Mouse (Mus musculus): ENCODE data around the gene U2af1. TPM values are rescaled to one million over a fixed set of nuclear protein-coding genes. Genes with fewer than 3 reads are reported as not detected.

U2af1 gene
- polyA plus RNA-seq, 1 experiment from 2014 or later, result 139 TPM

DNA sequence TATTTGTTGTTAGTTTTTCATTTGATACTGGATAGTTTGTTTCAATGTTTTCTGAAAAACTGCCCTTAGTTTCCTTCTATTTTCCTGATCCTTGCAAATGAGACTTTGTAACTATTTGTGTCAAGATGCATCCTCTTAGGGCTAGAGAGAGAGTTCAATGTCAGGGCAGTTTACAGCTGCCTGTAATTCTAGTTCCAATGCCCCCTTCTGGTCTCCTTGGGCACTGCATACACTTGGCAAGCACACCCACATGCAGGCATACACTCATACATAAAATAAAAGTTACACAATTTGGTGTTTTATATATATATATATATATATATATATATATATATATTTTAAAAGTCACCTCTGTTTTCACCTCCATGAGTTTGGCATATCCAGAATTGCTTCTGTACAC, 4.2 kb upstream of the U2af1 start:
- Histone ChIP-seq H3K27ac (replicated peaks) (no peak overlapping the region), H3K36me3 (replicated peaks) (no peaks in the 10 kb centered on the region), H3K4me3 (replicated peaks) (no peak overlapping the region), H3K9ac (no peak overlapping the region), H3K4me2 (no peak overlapping the region), H3K27me3 (peaks cover 4% of the 10 kb centered on the region; the same call in 1 of the 2 replicates), H3K9me3 (replicated peaks) (no peaks in the 10 kb centered on the region), H3K4me1 (replicated peaks) (peaks cover 13% of the 10 kb centered on the region)
- no peak for ATAC-seq (ENCODE audit: insufficient read depth)

GRCm38 (mm10) chr17:31660661-31661250, 2.1 kb upstream of the U2af1 start:
- WGBS (ENCODE audit: insufficient replicate concordance), result 71% methylated on average over 8 of the region's 8 CpGs

DNA sequence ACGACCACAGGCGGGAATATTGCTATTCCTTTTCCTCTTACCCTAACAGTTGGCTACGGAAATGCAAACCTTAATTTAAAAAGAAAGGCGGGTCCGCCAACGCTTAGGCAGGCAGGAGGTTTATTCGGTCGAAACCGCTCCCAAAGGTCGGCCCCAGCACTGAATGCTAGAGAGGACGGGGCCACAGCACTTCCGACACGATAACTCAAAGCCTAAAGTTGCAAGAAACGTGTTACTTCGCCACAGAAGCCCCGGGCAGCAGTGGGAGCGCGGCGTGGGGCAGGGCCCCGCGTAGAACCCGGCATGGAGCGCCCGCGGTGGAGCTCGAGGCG, 590 bp downstream of the U2af1 start:
- Histone ChIP-seq H3K4me1 (replicated peaks) (peaks cover 53% of the 10 kb centered on the region), H3K27ac (replicated peaks) (peak overlapping the region; percentile 85), H3K27me3 (no peaks in the 10 kb centered on the region), H3K9me3 (replicated peaks) (no peaks in the 10 kb centered on the region), H3K9ac (peak overlapping the region; percentile 91), H3K36me3 (replicated peaks) (peaks cover 40% of the 10 kb centered on the region), H3K4me2 (peak overlapping the region; percentile 93), H3K4me3 (replicated peaks) (peak overlapping the region; percentile 89)
- under 1% methylated on average over 27 of the region's 27 CpGs for WGBS (ENCODE audit: insufficient replicate concordance)
- ATAC-seq (ENCODE audit: insufficient read depth), result peak; percentile 1; the same call in 1 of the 2 replicates

More at GRCm38 (mm10) chr17:31660661-31661250, 2.1 kb upstream of the U2af1 start:
- H3K36me3 ChIP-seq (replicated peaks), result peaks cover 13% of the 10 kb centered on the region
- H3K9ac ChIP-seq, result no peak overlapping the region
- no peaks in the 10 kb centered on the region for H3K9me3 ChIP-seq (replicated peaks)
- no peak for ATAC-seq (ENCODE audit: insufficient read depth)
- no peak overlapping the region for H3K4me2 ChIP-seq
- H3K27me3 ChIP-seq, result peaks cover 3% of the 10 kb centered on the region; the same call in 1 of the 2 replicates
- peaks cover 31% of the 10 kb centered on the region for H3K4me1 ChIP-seq (replicated peaks)
- no peak overlapping the region for H3K4me3 ChIP-seq (replicated peaks)
- H3K27ac ChIP-seq (replicated peaks), result no peak overlapping the region

GRCm38 (mm10) chr17:31657141-31657983, 1.3 kb downstream of the U2af1 start:
- H3K36me3 ChIP-seq (replicated peaks), result peaks cover 47% of the 10 kb centered on the region
- H3K27me3 ChIP-seq, result no peaks in the 10 kb centered on the region
- no peaks in the 10 kb centered on the region for H3K9me3 ChIP-seq (replicated peaks)
- H3K9ac ChIP-seq, result peak overlapping the region; percentile 91
- H3K4me2 ChIP-seq, result peak overlapping the region; percentile 93
- peak overlapping the region; percentile 89 for H3K4me3 ChIP-seq (replicated peaks)
- 39% methylated on average over 12 of the region's 12 CpGs for WGBS (ENCODE audit: insufficient replicate concordance)
- H3K27ac ChIP-seq (replicated peaks), result peak overlapping the region; percentile 85
- peaks cover 55% of the 10 kb centered on the region for H3K4me1 ChIP-seq (replicated peaks)
- no peak for ATAC-seq (ENCODE audit: insufficient read depth)

DNA sequence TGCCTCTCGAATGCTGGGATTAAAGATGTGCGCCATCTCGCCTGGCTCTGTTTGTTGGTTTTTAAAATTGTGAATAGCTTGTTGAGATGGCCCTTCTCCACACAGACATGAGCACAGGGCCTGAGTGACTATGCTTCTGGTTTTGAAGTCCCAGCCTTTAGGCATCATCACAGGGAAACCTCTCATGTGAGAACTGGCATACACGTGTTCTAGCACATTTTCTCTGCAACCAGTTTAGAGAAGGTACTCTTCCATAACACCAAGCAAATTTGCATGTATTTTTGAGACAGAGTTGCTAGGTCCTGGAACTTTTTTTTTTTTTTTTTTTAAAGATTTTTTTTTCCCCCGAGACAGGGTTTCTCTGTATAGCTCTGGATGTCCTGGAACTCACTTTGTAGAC, 2.0 kb downstream of the U2af1 start:
- H3K27ac ChIP-seq (replicated peaks), result 0 out of 2 replicates have a peak overlapping the region, but pooled peaks have one; percentile 85

GRCm38 (mm10) chr17:31655366-31655765, 3.3 kb downstream of the U2af1 start:
- Histone ChIP-seq H3K4me3 (replicated peaks) (no peak overlapping the region), H3K27me3 (no peaks in the 10 kb centered on the region), H3K4me1 (replicated peaks) (peaks cover 58% of the 10 kb centered on the region), H3K9ac (no peak overlapping the region), H3K4me2 (peak overlapping the region; percentile 18; the same call in 1 of the 2 replicates), H3K9me3 (replicated peaks) (no peaks in the 10 kb centered on the region), H3K27ac (replicated peaks) (peak overlapping the region; percentile 49; the same call in 1 of the 2 replicates), H3K36me3 (replicated peaks) (peaks cover 67% of the 10 kb centered on the region)
- WGBS (ENCODE audit: insufficient replicate concordance), result 70% methylated on average over 4 of the region's 4 CpGs
- no peak for ATAC-seq (ENCODE audit: insufficient read depth)

More for the DNA sequence above, 2.0 kb downstream of the U2af1 start:
- H3K27me3 ChIP-seq, result no peaks in the 10 kb centered on the region
- no peak for ATAC-seq (ENCODE audit: insufficient read depth)
- H3K9me3 ChIP-seq (replicated peaks), result no peaks in the 10 kb centered on the region
- H3K4me2 ChIP-seq, result peak overlapping the region; percentile 93
- WGBS (ENCODE audit: insufficient replicate concordance), result 81% methylated on average over 5 of the region's 5 CpGs
- H3K36me3 ChIP-seq (replicated peaks), result peaks cover 54% of the 10 kb centered on the region
- no peak overlapping the region for H3K9ac ChIP-seq
- peaks cover 58% of the 10 kb centered on the region for H3K4me1 ChIP-seq (replicated peaks)
- H3K4me3 ChIP-seq (replicated peaks), result peak overlapping the region; percentile 89; the same call in 1 of the 2 replicates

- no peak overlapping the region for H3K4me3 ChIP-seq (replicated peaks)
- no peak overlapping the region for H3K27ac ChIP-seq (replicated peaks)
- H3K4me1 ChIP-seq (replicated peaks), result peaks cover 46% of the 10 kb centered on the region
- no peak overlapping the region for H3K4me2 ChIP-seq
- H3K9ac ChIP-seq, result no peak overlapping the region
- H3K36me3 ChIP-seq (replicated peaks), result peaks cover 88% of the 10 kb centered on the region
- WGBS (ENCODE audit: insufficient replicate concordance), result 83% methylated on average over 6 of the region's 6 CpGs
- H3K27me3 ChIP-seq, result no peaks in the 10 kb centered on the region
- no peak for ATAC-seq (ENCODE audit: insufficient read depth)
- H3K9me3 ChIP-seq (replicated peaks), result no peaks in the 10 kb centered on the region
Measured at GRCm38 (mm10) chr17:31653277-31653676, 5.4 kb downstream of the U2af1 start.

DNA sequence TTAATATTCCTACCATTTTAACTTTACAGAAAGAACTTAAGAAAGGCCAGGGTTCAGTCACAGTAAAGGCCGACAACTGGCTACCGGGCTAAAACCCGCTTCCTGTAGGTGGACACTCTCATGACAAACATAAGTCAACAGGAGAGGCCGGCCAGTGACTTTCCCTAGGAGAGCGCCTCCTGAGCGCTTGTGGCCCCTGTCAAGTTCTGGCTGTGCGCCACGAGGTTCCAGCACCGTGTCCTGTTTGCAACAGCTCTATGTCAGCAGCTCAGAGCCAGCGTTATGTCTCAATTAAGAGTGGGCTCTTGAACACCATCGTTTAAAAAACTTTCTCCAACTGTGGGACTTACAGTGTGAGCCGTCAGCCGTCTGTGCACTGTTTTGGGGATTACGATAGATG, 6.5 kb downstream of the U2af1 start:
- Histone ChIP-seq H3K9ac (no peak overlapping the region), H3K36me3 (replicated peaks) (peaks cover 98% of the 10 kb centered on the region), H3K27me3 (no peaks in the 10 kb centered on the region), H3K9me3 (replicated peaks) (no peaks in the 10 kb centered on the region), H3K4me1 (replicated peaks) (peaks cover 39% of the 10 kb centered on the region), H3K4me3 (replicated peaks) (no peak overlapping the region), H3K27ac (replicated peaks) (no peak overlapping the region), H3K4me2 (no peak overlapping the region)
- ATAC-seq (ENCODE audit: insufficient read depth), result no peak
- 83% methylated on average over 14 of the region's 14 CpGs for WGBS (ENCODE audit: insufficient replicate concordance)

DNA sequence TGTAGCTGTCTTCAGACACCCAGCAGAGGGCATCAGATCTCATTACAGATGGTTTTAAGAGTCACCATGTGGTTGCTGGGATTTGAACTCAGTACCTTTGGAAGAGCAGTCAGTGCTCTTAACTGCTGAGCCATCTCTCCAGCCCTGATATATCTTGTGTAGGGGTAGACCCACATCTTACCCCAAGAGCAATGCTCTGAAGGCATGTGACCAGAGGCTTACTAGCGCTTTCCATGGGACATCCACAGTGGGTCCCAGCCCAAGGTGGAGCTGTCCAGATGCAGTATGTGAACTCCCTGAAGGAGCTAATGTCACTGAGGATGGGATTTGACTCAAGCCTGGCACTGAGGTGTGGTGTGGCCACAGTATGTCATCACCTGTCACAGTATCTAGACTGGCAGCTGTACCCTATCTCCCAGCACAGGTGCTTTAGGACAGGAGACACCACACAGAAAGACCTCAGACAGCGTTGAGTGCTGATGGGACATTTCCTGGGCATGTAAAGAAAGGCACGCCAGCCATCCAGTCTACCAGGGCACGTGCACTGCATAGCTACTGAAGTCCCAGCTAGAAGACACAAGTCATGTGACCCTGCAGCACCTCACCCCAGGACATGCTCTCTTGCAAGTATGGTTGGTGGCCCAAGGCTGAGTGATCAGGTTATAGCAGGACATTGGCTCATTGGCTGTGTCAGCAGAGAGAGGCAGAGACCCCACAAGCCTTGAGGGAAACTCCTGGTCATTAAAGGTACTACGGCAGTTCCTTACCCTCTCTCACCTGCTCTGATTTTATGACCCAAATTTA, 12.3 kb downstream of the U2af1 start:
- no peak for ATAC-seq (ENCODE audit: insufficient read depth)
- Histone ChIP-seq H3K9me3 (replicated peaks) (no peaks in the 10 kb centered on the region), H3K4me1 (replicated peaks) (no peaks in the 10 kb centered on the region), H3K9ac (no peak overlapping the region), H3K36me3 (replicated peaks) (peaks cover 55% of the 10 kb centered on the region), H3K4me3 (replicated peaks) (no peak overlapping the region), H3K27ac (replicated peaks) (no peak overlapping the region), H3K27me3 (no peaks in the 10 kb centered on the region), H3K4me2 (no peak overlapping the region)
- 86% methylated on average over 5 of the region's 5 CpGs for WGBS (ENCODE audit: insufficient replicate concordance)

DNA sequence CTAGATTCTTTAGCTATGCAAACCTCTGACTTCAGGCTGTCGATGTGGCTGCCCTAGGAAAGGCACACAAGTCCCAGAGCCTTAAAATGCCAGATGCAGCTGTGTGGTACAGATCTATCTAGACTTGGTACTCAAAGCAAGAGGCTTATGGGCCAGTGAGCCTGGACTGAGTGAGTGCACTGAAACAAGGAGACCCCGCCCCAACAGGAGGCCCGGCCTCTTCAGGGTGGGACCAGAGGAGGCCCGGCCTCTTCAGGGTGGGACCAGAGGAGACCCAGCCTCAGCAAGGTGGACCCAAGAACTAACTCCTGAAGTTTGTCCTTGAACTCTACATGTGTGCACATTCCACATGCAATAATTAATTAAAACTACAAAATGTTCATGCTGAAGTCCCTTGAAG, 15.8 kb downstream of the U2af1 start:
- H3K4me1 ChIP-seq (replicated peaks), result 0 out of 2 replicates have a peak, but pooled peaks cover 6% of the 10 kb centered on the region
- no peak overlapping the region for H3K27ac ChIP-seq (replicated peaks)
- 49% methylated on average over 4 of the region's 4 CpGs for WGBS (ENCODE audit: insufficient replicate concordance)
- H3K27me3 ChIP-seq, result peaks cover 7% of the 10 kb centered on the region
- H3K9ac ChIP-seq, result no peak overlapping the region
- H3K4me2 ChIP-seq, result no peak overlapping the region
- H3K9me3 ChIP-seq (replicated peaks), result no peaks in the 10 kb centered on the region
- no peak for ATAC-seq (ENCODE audit: insufficient read depth)
- peaks cover 21% of the 10 kb centered on the region for H3K36me3 ChIP-seq (replicated peaks)
- H3K4me3 ChIP-seq (replicated peaks), result no peak overlapping the region

DNA sequence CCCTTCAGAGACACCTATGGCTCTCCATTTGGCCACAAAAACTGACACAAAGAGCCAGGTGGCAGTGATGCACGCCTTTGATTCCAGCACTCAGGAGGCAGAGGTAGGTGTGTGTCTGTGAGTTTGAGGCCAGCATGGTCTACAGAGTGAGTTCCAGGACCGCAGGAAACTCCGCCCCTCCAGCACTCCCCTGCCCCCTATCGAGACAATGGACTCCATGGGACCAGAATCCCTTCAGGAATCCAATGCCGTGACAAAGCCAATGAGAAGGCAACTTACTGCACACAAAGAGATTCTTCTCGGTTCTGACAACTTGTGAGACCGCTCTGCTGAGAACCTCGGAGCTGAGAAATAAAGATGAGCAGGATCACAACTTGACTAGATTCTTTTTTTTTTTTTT, 16.4 kb downstream of the U2af1 start:
- Histone ChIP-seq H3K27me3 (peaks cover 13% of the 10 kb centered on the region), H3K27ac (replicated peaks) (no peak overlapping the region), H3K4me1 (replicated peaks) (peaks cover 12% of the 10 kb centered on the region), H3K4me2 (no peak overlapping the region), H3K9me3 (replicated peaks) (no peaks in the 10 kb centered on the region), H3K9ac (no peak overlapping the region), H3K36me3 (replicated peaks) (peaks cover 15% of the 10 kb centered on the region), H3K4me3 (replicated peaks) (no peak overlapping the region)
- ATAC-seq (ENCODE audit: insufficient read depth), result no peak
- 52% methylated on average over 8 of the region's 8 CpGs for WGBS (ENCODE audit: insufficient replicate concordance)
